Mouse (Mus musculus): ENCODE measurements around the gene Ppp1ca. TPM values are rescaled to one million over a fixed set of nuclear protein-coding genes. Genes with fewer than 3 reads are reported as not detected.
A peak's percentile ranks its signal among the peaks of the same experiment; 100 is the strongest.

Ppp1ca gene
- polyA plus RNA-seq (2014; fragmentation: Nextera tagmentation; extraction: Ambion mirVana), result 744 and 800 TPM in 2 replicates

GRCm38 (mm10) chr19:4191528-4192250, at the start of gene Ppp1ca:
Gene Ppp1ca, plus strand, starts transcription at chr19:4192065.
- H3K4me3 ChIP-seq (ENCODE audit: low read depth, low read length), result peak within 1 kb of the TSS; percentile 94
- 8% methylated on average over 30 of the region's 47 CpGs for WGBS

GRCm38 (mm10) chr19:4142416-4143173, 49.3 kb upstream of the Ppp1ca start:
- Histone ChIP-seq H3K4me2 (ENCODE audit: low read depth, low read length) (no peak overlapping the region), H3K36me3 (ENCODE audit: control insufficient read depth, insufficient read depth, low read length) (no peaks in the 10 kb centered on the region), H3K9ac (ENCODE audit: low read depth, low read length) (no peak overlapping the region), H3K27me3 (replicated peaks; ENCODE audit: control insufficient read depth, insufficient read depth, low read length) (no peaks in the 10 kb centered on the region), H3K9me3 (ENCODE audit: control insufficient read depth, low read length) (no peaks in the 10 kb centered on the region), H3K4me1 (ENCODE audit: control insufficient read depth, insufficient read depth, low read length) (no peaks in the 10 kb centered on the region), H3K27ac (replicated peaks; ENCODE audit: low read depth, low read length) (no peak overlapping the region), H3K4me3 (ENCODE audit: low read depth, low read length) (no peak overlapping the region)
- DNase-seq (ENCODE audit: low spot score) (no peak), ATAC-seq (ENCODE audit: low read depth) (no peak)
- WGBS, result 89% methylated on average over 18 of the region's 18 CpGs

More at GRCm38 (mm10) chr19:4191528-4192250, at the start of gene Ppp1ca:
- Histone ChIP-seq H3K4me1 (ENCODE audit: control insufficient read depth, insufficient read depth, low read length) (peaks cover 17% of the 10 kb centered on the region), H3K9me3 (ENCODE audit: control insufficient read depth, low read length) (no peaks in the 10 kb centered on the region), H3K36me3 (ENCODE audit: control insufficient read depth, insufficient read depth, low read length) (peaks cover 34% of the 10 kb centered on the region), H3K27me3 (replicated peaks; ENCODE audit: control insufficient read depth, insufficient read depth, low read length) (no peaks in the 10 kb centered on the region), H3K27ac (replicated peaks; ENCODE audit: low read depth, low read length) (peak within 1 kb of the TSS; percentile 91), H3K9ac (ENCODE audit: low read depth, low read length) (peak within 1 kb of the TSS; percentile 96), H3K4me2 (ENCODE audit: low read depth, low read length) (peak within 1 kb of the TSS; percentile 91)
- peak; percentile 96 for DNase-seq (ENCODE audit: low spot score)
- peak; percentile 93 for ATAC-seq (ENCODE audit: low read depth)

GRCm38 (mm10) chr19:4143759-4144268, 48.1 kb upstream of the Ppp1ca start, which contains the start of gene Cabp4:
Gene Cabp4, minus strand, starts transcription at chr19:4144033.
- Histone ChIP-seq H3K9me3 (ENCODE audit: control insufficient read depth, low read length) (no peaks in the 10 kb centered on the region), H3K4me3 (ENCODE audit: low read depth, low read length) (no peak within 1 kb of the TSS), H3K4me2 (ENCODE audit: low read depth, low read length) (no peak within 1 kb of the TSS), H3K36me3 (ENCODE audit: control insufficient read depth, insufficient read depth, low read length) (no peaks in the 10 kb centered on the region), H3K27me3 (replicated peaks; ENCODE audit: control insufficient read depth, insufficient read depth, low read length) (no peaks in the 10 kb centered on the region), H3K27ac (replicated peaks; ENCODE audit: low read depth, low read length) (no peak within 1 kb of the TSS), H3K4me1 (ENCODE audit: control insufficient read depth, insufficient read depth, low read length) (peaks cover 5% of the 10 kb centered on the region; the same call in 1 of the 2 replicates), H3K9ac (ENCODE audit: low read depth, low read length) (no peak within 1 kb of the TSS)
- 88% methylated on average over 7 of the region's 7 CpGs for WGBS
- DNase-seq (ENCODE audit: low spot score) (no peak), ATAC-seq (ENCODE audit: low read depth) (no peak)

DNA sequence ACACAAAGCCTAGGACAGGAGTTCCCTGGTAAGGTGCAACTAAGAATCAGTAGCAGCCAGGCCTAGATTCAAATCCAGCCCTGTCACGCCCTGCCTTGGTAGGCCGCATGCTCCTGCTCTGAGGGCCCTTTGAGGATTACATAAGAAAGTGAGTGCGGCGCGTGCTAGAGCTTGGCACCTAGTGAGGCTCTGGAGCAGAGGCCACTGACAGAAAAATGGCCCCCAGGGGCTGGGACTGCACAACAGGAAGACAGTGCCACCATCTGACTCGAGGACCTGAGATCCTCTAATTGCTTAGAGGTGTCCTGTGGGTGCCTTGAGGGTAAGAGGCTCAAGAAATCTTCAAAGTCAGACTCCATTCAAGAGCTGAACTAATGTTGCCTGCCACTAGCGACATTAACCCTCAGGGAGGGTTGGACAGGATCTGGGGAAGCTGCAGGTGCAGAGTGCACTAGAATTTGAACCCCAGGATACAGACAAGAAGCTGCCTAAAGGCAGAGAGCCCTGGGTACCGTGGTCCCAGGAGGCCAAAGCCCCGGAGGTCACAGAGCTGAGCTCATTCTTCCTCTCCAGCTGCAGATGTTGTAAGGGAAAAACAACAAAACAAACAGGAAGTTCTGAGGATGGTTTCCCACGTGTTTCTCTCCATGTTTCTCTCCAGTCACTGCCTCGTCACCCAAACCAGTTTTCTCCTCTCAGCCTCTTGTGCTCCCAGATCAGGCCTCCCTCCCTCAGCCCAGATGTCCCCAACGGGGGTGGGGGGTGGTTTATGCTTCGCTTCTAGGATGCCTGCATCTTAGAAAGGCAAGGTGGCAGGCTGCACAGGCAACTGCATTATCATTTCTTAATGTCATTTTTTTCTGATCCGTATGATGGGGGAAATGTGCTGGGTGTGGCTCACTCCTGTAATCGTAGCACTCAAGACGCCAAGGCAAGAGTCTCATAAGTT, 47.0 kb upstream of the Ppp1ca start:
- H3K4me1 ChIP-seq (ENCODE audit: control insufficient read depth, insufficient read depth, low read length), result peaks cover 11% of the 10 kb centered on the region; the same call in 1 of the 2 replicates
- peaks cover under 1% of the 10 kb centered on the region; the same call in 1 of the 2 replicates for H3K36me3 ChIP-seq (ENCODE audit: control insufficient read depth, insufficient read depth, low read length)
- no peak overlapping the region for H3K9ac ChIP-seq (ENCODE audit: low read depth, low read length)
- H3K27ac ChIP-seq (replicated peaks; ENCODE audit: low read depth, low read length), result no peak overlapping the region
- WGBS, result 72% methylated on average over 16 of the region's 16 CpGs
- DNase-seq (ENCODE audit: low spot score), result no peak
- no peak overlapping the region for H3K4me2 ChIP-seq (ENCODE audit: low read depth, low read length)
- H3K9me3 ChIP-seq (ENCODE audit: control insufficient read depth, low read length), result no peaks in the 10 kb centered on the region
- no peak overlapping the region for H3K4me3 ChIP-seq (ENCODE audit: low read depth, low read length)
- ATAC-seq (ENCODE audit: low read depth), result no peak
- no peaks in the 10 kb centered on the region for H3K27me3 ChIP-seq (replicated peaks; ENCODE audit: control insufficient read depth, insufficient read depth, low read length)

GRCm38 (mm10) chr19:4145936-4146335, 45.9 kb upstream of the Ppp1ca start:
- H3K27ac ChIP-seq (replicated peaks; ENCODE audit: low read depth, low read length), result no peak overlapping the region
- no peak for ATAC-seq (ENCODE audit: low read depth)
- H3K9ac ChIP-seq (ENCODE audit: low read depth, low read length), result no peak overlapping the region
- no peak overlapping the region for H3K4me3 ChIP-seq (ENCODE audit: low read depth, low read length)
- peaks cover 11% of the 10 kb centered on the region; the same call in 1 of the 2 replicates for H3K4me1 ChIP-seq (ENCODE audit: control insufficient read depth, insufficient read depth, low read length)
- no peaks in the 10 kb centered on the region for H3K27me3 ChIP-seq (replicated peaks; ENCODE audit: control insufficient read depth, insufficient read depth, low read length)
- DNase-seq (ENCODE audit: low spot score), result no peak
- no peak overlapping the region for H3K4me2 ChIP-seq (ENCODE audit: low read depth, low read length)
- WGBS, result 90% methylated on average over 5 of the region's 5 CpGs
- H3K9me3 ChIP-seq (ENCODE audit: control insufficient read depth, low read length), result no peaks in the 10 kb centered on the region
- H3K36me3 ChIP-seq (ENCODE audit: control insufficient read depth, insufficient read depth, low read length), result peaks cover 12% of the 10 kb centered on the region

DNA sequence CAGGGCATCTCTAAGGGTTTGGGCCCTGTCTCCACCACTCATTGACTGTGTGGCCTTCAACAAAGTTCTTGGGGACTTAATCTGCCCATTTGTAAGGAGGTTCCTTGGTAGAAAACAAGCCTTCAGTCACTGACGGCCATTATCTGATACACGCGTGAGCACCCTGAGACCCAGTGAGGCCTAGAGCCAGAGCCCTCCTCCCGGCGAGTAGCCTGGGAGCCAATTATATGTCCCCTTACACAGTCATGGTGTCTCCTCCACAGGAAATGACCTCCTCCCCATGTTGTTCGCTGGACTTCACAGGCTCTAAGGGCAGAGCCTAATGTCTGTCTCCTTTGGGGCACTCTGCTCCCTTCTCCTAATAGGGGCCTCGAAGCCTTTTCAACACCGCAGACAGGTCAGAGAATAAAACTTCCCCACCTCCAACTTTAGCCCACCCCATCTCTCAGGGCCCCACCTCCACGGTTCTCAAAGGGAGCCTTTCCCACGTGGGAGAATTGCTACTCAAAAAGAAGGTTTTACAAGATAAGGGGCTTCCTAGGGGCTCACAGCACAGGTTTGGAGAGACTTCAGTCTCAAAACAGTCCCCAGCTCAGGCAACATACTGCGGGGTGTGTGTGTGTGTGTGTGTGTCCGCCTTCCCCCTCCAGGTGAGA, 45.4 kb upstream of the Ppp1ca start:
- Histone ChIP-seq H3K27ac (replicated peaks; ENCODE audit: low read depth, low read length) (no peak overlapping the region), H3K4me2 (ENCODE audit: low read depth, low read length) (no peak overlapping the region), H3K36me3 (ENCODE audit: control insufficient read depth, insufficient read depth, low read length) (peaks cover 17% of the 10 kb centered on the region), H3K9ac (ENCODE audit: low read depth, low read length) (no peak overlapping the region), H3K9me3 (ENCODE audit: control insufficient read depth, low read length) (no peaks in the 10 kb centered on the region), H3K4me3 (ENCODE audit: low read depth, low read length) (no peak overlapping the region), H3K27me3 (replicated peaks; ENCODE audit: control insufficient read depth, insufficient read depth, low read length) (no peaks in the 10 kb centered on the region), H3K4me1 (ENCODE audit: control insufficient read depth, insufficient read depth, low read length) (peaks cover 11% of the 10 kb centered on the region; the same call in 1 of the 2 replicates)
- WGBS, result 59% methylated on average over 12 of the region's 12 CpGs
- DNase-seq (ENCODE audit: low spot score) (no peak), ATAC-seq (ENCODE audit: low read depth) (no peak)

DNA sequence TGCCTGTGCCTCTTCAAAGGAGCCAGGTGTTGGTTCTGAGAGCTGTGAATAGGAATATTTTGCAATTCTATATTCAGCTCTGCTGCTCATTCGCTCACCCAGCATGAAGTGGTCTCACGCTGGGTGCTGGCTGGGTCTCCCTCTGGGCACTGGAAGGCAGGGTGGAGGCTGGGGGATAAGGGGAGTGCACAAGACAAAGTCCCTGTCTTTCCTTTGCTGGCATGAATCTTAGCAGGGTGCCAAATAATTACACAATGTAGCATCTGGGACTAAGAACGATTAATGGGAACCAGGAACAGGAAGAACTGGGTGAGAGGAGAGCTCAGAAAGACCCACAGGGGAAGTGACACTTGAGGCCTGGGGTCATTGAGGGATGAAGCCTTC, 44.9 kb upstream of the Ppp1ca start:
- Histone ChIP-seq H3K9ac (ENCODE audit: low read depth, low read length) (no peak overlapping the region), H3K4me3 (ENCODE audit: low read depth, low read length) (no peak overlapping the region), H3K4me2 (ENCODE audit: low read depth, low read length) (no peak overlapping the region), H3K4me1 (ENCODE audit: control insufficient read depth, insufficient read depth, low read length) (peaks cover 11% of the 10 kb centered on the region; the same call in 1 of the 2 replicates), H3K27ac (replicated peaks; ENCODE audit: low read depth, low read length) (no peak overlapping the region), H3K27me3 (replicated peaks; ENCODE audit: control insufficient read depth, insufficient read depth, low read length) (no peaks in the 10 kb centered on the region), H3K9me3 (ENCODE audit: control insufficient read depth, low read length) (no peaks in the 10 kb centered on the region), H3K36me3 (ENCODE audit: control insufficient read depth, insufficient read depth, low read length) (peaks cover 19% of the 10 kb centered on the region)
- ATAC-seq (ENCODE audit: low read depth), result no peak
- WGBS, result 49% methylated on average over 3 of the region's 3 CpGs
- DNase-seq (ENCODE audit: low spot score), result no peak

Data from embryonic facial prominence, embryonic 14.5 days (tissue).